Mouse (Mus musculus) hindbrain, embryonic 12.5 days (tissue): ENCODE results near the gene Gm10273. TPM values are rescaled to one million over a fixed set of nuclear protein-coding genes. Genes with fewer than 3 reads are reported as not detected.

Experiments
- ATAC-seq: fragments of 200-750 bp; cut with Nextera tagmentation; 2 replicates; pipeline ENCODE4 v1.8.0; 2017; ENCODE audit warnings: moderate TSS enrichment; ENCODE audit not compliant: low FRiP score
- H3K27ac ChIP-seq: fragments of 300-500 bp; sonication (generic); 2 replicates; pipeline ENCODE4 v1.5.1; 2016; ENCODE audit warnings: mild to moderate bottlenecking
- H3K27me3 ChIP-seq: fragments of 300-500 bp; sonication (generic); 2 replicates; pipeline ENCODE4 v1.6.1; 2016; ENCODE audit warnings: mild to moderate bottlenecking
- H3K36me3 ChIP-seq: fragments of 300-500 bp; sonication (generic); 2 replicates; pipeline ENCODE4 v1.6.1; 2016; ENCODE audit warnings: mild to moderate bottlenecking
- H3K4me1 ChIP-seq: fragments of 300-500 bp; sonication (generic); 2 replicates; pipeline ENCODE4 v1.6.1; 2016
- H3K4me2 ChIP-seq: fragments of 300-500 bp; sonication (generic); replicated peaks from 2 replicates; pipeline ENCODE4 v1.6.1; 2016; ENCODE audit warnings: mild to moderate bottlenecking
- H3K4me3 ChIP-seq: fragments of 300-500 bp; sonication (generic); 2 replicates; pipeline ENCODE4 v1.5.1; 2016; ENCODE audit warnings: mild to moderate bottlenecking
- H3K9ac ChIP-seq: fragments of 300-500 bp; sonication (generic); 2 replicates; pipeline ENCODE4 v1.6.1; 2016; ENCODE audit warnings: mild to moderate bottlenecking, moderate library complexity
- H3K9me3 ChIP-seq: fragments of 300-500 bp; sonication (generic); replicated peaks from 2 replicates; pipeline ENCODE4 v1.6.1; 2016; ENCODE audit warnings: mild to moderate bottlenecking
- WGBS: fragments of 180-500 bp; shearing (Covaris S2); methylation state at CpG from one replicate; pipeline ENCODE4 v1.1.7; 2016; 5-methylcytosine and 5-hydroxymethylcytosine counted together
- polyA plus RNA-seq: library from polyadenylated mRNA; unstranded; fragments of >200 nt; fragmentation: Nextera tagmentation; extraction: Ambion mirVana; gene quantifications from 2 replicates; pipeline ENCODE4 v1.2.1, GENCODE M21; 2016

Gene Gm10273
- polyA plus RNA-seq, 1 experiment from 2014 or later, result not detected

- 73% methylated on average over 12 of the region's 12 CpGs for WGBS
- ATAC-seq, result no peak
Observed at GRCm38 (mm10) chr10:59410264-59410663, 14.8 kb downstream of the Gm10273 start.

GRCm38 (mm10) chr10:59413711-59414110 lies 18.3 kb downstream of the Gm10273 start:
- Histone ChIP-seq H3K27ac (no peak overlapping the region), H3K4me3 (no peak overlapping the region), H3K9ac (no peak overlapping the region), H3K4me1 (no peaks in the 10 kb centered on the region), H3K9me3 (no peaks in the 10 kb centered on the region), H3K36me3 (no peaks in the 10 kb centered on the region), H3K4me2 (no peak overlapping the region), H3K27me3 (no peaks in the 10 kb centered on the region)
- ATAC-seq, result no peak
- WGBS, result 96% methylated on average over 4 of the region's 4 CpGs

More at GRCm38 (mm10) chr10:59410264-59410663, 14.8 kb downstream of the Gm10273 start:
- Histone ChIP-seq H3K9me3 (no peaks in the 10 kb centered on the region), H3K4me2 (no peak overlapping the region), H3K36me3 (no peaks in the 10 kb centered on the region), H3K4me3 (no peak overlapping the region), H3K27ac (no peak overlapping the region), H3K4me1 (no peaks in the 10 kb centered on the region), H3K9ac (no peak overlapping the region), H3K27me3 (no peaks in the 10 kb centered on the region)

GRCm38 (mm10) chr10:59416623-59417022 lies 21.2 kb downstream of the Gm10273 start:
- WGBS, result 78% methylated on average over 3 of the region's 3 CpGs

GRCm38 (mm10) chr10:59419516-59419915 lies 24.1 kb downstream of the Gm10273 start:
- Histone ChIP-seq H3K4me3 (no peak overlapping the region), H3K4me1 (no peaks in the 10 kb centered on the region), H3K27ac (no peak overlapping the region), H3K4me2 (no peak overlapping the region), H3K27me3 (no peaks in the 10 kb centered on the region), H3K9me3 (no peaks in the 10 kb centered on the region), H3K9ac (no peak overlapping the region), H3K36me3 (no peaks in the 10 kb centered on the region)
- 92% methylated on average over 4 of the region's 4 CpGs for WGBS
- no peak for ATAC-seq

More at GRCm38 (mm10) chr10:59416623-59417022, 21.2 kb downstream of the Gm10273 start:
- Histone ChIP-seq H3K4me1 (no peaks in the 10 kb centered on the region), H3K9me3 (no peaks in the 10 kb centered on the region), H3K9ac (no peak overlapping the region), H3K27me3 (no peaks in the 10 kb centered on the region), H3K36me3 (no peaks in the 10 kb centered on the region), H3K4me2 (no peak overlapping the region), H3K27ac (no peak overlapping the region), H3K4me3 (no peak overlapping the region)
- no peak for ATAC-seq

GRCm38 (mm10) chr10:59424453-59424852 lies 29.0 kb downstream of the Gm10273 start:
- H3K27me3 ChIP-seq, result no peaks in the 10 kb centered on the region
- H3K4me2 ChIP-seq, result no peak overlapping the region
- 79% methylated on average over 3 of the region's 3 CpGs for WGBS
- ATAC-seq, result no peak
- H3K9ac ChIP-seq, result no peak overlapping the region
- H3K36me3 ChIP-seq, result no peaks in the 10 kb centered on the region
- H3K9me3 ChIP-seq, result no peaks in the 10 kb centered on the region
- no peaks in the 10 kb centered on the region for H3K4me1 ChIP-seq
- H3K4me3 ChIP-seq, result no peak overlapping the region
- H3K27ac ChIP-seq, result no peak overlapping the region

GRCm38 (mm10) chr10:59425369-59425768 lies 29.9 kb downstream of the Gm10273 start:
- H3K36me3 ChIP-seq, result no peaks in the 10 kb centered on the region
- H3K9ac ChIP-seq, result no peak overlapping the region
- ATAC-seq, result no peak
- H3K27ac ChIP-seq, result no peak overlapping the region
- H3K4me3 ChIP-seq, result no peak overlapping the region
- no peaks in the 10 kb centered on the region for H3K27me3 ChIP-seq
- 93% methylated on average over 7 of the region's 7 CpGs for WGBS
- H3K4me2 ChIP-seq, result no peak overlapping the region
- H3K4me1 ChIP-seq, result peaks cover 2% of the 10 kb centered on the region; the same call in 1 of the 2 replicates
- no peaks in the 10 kb centered on the region for H3K9me3 ChIP-seq

GRCm38 (mm10) chr10:59426371-59426770 lies 30.9 kb downstream of the Gm10273 start:
- Histone ChIP-seq H3K9ac (no peak overlapping the region), H3K9me3 (no peaks in the 10 kb centered on the region), H3K27ac (no peak overlapping the region), H3K36me3 (no peaks in the 10 kb centered on the region), H3K4me1 (peaks cover 6% of the 10 kb centered on the region; the same call in 1 of the 2 replicates), H3K4me2 (no peak overlapping the region), H3K27me3 (no peaks in the 10 kb centered on the region), H3K4me3 (no peak overlapping the region)
- no peak for ATAC-seq
- WGBS, result 69% methylated on average over 3 of the region's 4 CpGs

- no peak for ATAC-seq
- Histone ChIP-seq H3K4me2 (no peak overlapping the region), H3K9ac (no peak overlapping the region), H3K27me3 (no peaks in the 10 kb centered on the region), H3K4me1 (peaks cover 6% of the 10 kb centered on the region; the same call in 1 of the 2 replicates), H3K9me3 (no peaks in the 10 kb centered on the region), H3K4me3 (no peak overlapping the region), H3K36me3 (no peaks in the 10 kb centered on the region), H3K27ac (no peak overlapping the region)
- 82% methylated on average over 16 of the region's 16 CpGs for WGBS
Observed at GRCm38 (mm10) chr10:59429448-59430135, 34.2 kb downstream of the Gm10273 start.

- Histone ChIP-seq H3K27ac (no peak overlapping the region), H3K4me2 (no peak overlapping the region), H3K36me3 (no peaks in the 10 kb centered on the region), H3K9me3 (no peaks in the 10 kb centered on the region), H3K4me3 (no peak overlapping the region), H3K9ac (no peak overlapping the region), H3K27me3 (no peaks in the 10 kb centered on the region), H3K4me1 (peaks cover 6% of the 10 kb centered on the region; the same call in 1 of the 2 replicates)
- WGBS, result 70% methylated on average over 6 of the region's 6 CpGs
- no peak for ATAC-seq
Observed at GRCm38 (mm10) chr10:59430701-59431218, 35.3 kb downstream of the Gm10273 start.

GRCm38 (mm10) chr10:59435746-59436145 lies 40.3 kb downstream of the Gm10273 start:
- Histone ChIP-seq H3K36me3 (no peaks in the 10 kb centered on the region), H3K4me2 (no peak overlapping the region), H3K27me3 (no peaks in the 10 kb centered on the region), H3K4me1 (peaks cover 3% of the 10 kb centered on the region; the same call in 1 of the 2 replicates), H3K9ac (no peak overlapping the region), H3K9me3 (no peaks in the 10 kb centered on the region), H3K4me3 (no peak overlapping the region), H3K27ac (no peak overlapping the region)
- WGBS, result 93% methylated on average over 18 of the region's 18 CpGs
- no peak for ATAC-seq

- H3K4me3 ChIP-seq, result no peak overlapping the region
- no peaks in the 10 kb centered on the region for H3K27me3 ChIP-seq
- 95% methylated on average over 12 of the region's 12 CpGs for WGBS
- H3K9ac ChIP-seq, result no peak overlapping the region
- no peak overlapping the region for H3K27ac ChIP-seq
- peaks cover 8% of the 10 kb centered on the region; the same call in 1 of the 2 replicates for H3K4me1 ChIP-seq
- H3K4me2 ChIP-seq, result no peak overlapping the region
- no peak for ATAC-seq
- H3K9me3 ChIP-seq, result no peaks in the 10 kb centered on the region
- H3K36me3 ChIP-seq, result no peaks in the 10 kb centered on the region
Observed at GRCm38 (mm10) chr10:59438651-59439050, 43.2 kb downstream of the Gm10273 start.

GRCm38 (mm10) chr10:59439508-59439931 lies 44.1 kb downstream of the Gm10273 start:
- ATAC-seq, result no peak
- H3K36me3 ChIP-seq, result no peaks in the 10 kb centered on the region
- H3K27ac ChIP-seq, result no peak overlapping the region
- H3K27me3 ChIP-seq, result no peaks in the 10 kb centered on the region
- no peak overlapping the region for H3K9ac ChIP-seq
- H3K4me2 ChIP-seq, result no peak overlapping the region
- H3K9me3 ChIP-seq, result no peaks in the 10 kb centered on the region
- no peak overlapping the region for H3K4me3 ChIP-seq
- peaks cover 9% of the 10 kb centered on the region for H3K4me1 ChIP-seq
- 63% methylated on average over 5 of the region's 5 CpGs for WGBS

- Histone ChIP-seq H3K9ac (no peak overlapping the region), H3K9me3 (no peaks in the 10 kb centered on the region), H3K27me3 (no peaks in the 10 kb centered on the region), H3K36me3 (no peaks in the 10 kb centered on the region), H3K4me1 (peaks cover 14% of the 10 kb centered on the region), H3K4me2 (no peak overlapping the region), H3K27ac (no peak overlapping the region), H3K4me3 (no peak overlapping the region)
- WGBS, result 53% methylated on average over 6 of the region's 6 CpGs
- no peak for ATAC-seq
Observed at GRCm38 (mm10) chr10:59440177-59440576, 44.7 kb downstream of the Gm10273 start.
